Mouse (Mus musculus) heart, adult 2 months (tissue): ENCODE data around the gene Zdhhc23.

Experiments
- CTCF ChIP-seq: fragments of 200-600 bp; IDR thresholded peaks from 2 replicates; pipeline ENCODE4 v1.8.1; 2022; ENCODE audit warnings: antibody characterized with exemption, mild to moderate bottlenecking, moderate library complexity
- POLR2A ChIP-seq: fragments of 200-500 bp; IDR thresholded peaks from 2 replicates; pipeline ENCODE4 v1.6.1; 2011; ENCODE audit warnings: mild to moderate bottlenecking, low read depth, low read length, control low read depth; ENCODE audit not compliant: insufficient read depth

DNA sequence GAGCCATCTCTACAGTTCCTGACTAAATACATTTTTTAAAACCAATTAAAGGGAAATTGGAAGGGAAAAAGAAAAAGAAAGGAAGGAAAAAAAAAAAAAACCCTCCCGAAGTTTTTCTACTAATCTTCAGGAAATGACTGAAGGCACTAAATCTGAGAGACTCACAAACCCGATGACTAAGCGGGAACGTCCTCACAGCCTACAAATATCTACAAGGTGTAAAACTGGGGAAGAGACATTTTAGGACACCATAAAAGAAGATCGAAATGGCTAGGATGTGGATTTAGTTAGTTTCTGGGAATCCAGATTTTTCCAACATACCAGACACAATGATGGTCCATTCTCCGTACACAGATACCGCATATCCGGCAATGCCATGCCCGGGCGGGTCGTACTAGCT, 6.4 kb downstream of the Zdhhc23 start:
- TF ChIP-seq CTCF: no peak
- no peak for TF ChIP-seq POLR2A
